Mouse (Mus musculus) spleen, adult 2 months (tissue): Measurements from ENCODE around the gene Ybx2.

Source experiments
- CTCF ChIP-seq: fragments of 200-500 bp; IDR thresholded peaks from 2 replicates; pipeline ENCODE4 v1.5.1; 2011; ENCODE audit warnings: mild to moderate bottlenecking, inconsistent platforms; ENCODE audit not compliant: insufficient read depth, insufficient read length, insufficient replicate concordance; ENCODE audit errors: extremely low read depth
- POLR2A ChIP-seq: fragments of 200-500 bp; IDR thresholded peaks from 2 replicates; pipeline ENCODE4 v1.6.1; 2011; ENCODE audit warnings: low read depth, low read length, inconsistent platforms

DNA sequence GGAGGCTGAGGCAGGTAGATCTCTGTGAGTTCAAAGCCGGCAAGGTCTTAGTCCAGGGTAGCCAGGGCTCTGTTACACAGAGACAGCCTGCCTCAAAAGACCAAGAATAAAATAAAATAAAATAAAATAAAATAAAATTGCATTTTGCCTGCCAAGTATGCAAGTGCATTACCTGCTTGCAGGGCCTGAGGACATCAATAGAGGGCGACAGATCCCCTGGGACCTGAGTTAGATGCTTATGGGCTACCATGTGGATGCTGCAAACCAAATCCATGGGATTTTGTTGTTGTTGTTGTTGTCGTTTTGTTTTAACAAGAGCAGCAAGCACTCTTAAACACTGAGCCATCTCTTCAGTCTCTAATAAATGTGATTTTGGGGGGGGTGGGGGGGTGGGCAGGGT lies 3.3 kb upstream of the Ybx2 start:
- TF ChIP-seq CTCF (no peak), POLR2A (no peak)
